Mouse (Mus musculus) kidney, postnatal 0 days (tissue): ENCODE measurements at regions not wholly inside any gene's neighbourhood (a gene's known extent, or its start where the extent isn't known, plus 50 kb on each side); places are given as distances from the start of the nearest gene placed in this dataset.

Experiments used
- ATAC-seq: fragments of 200-750 bp; cut with Nextera tagmentation; replicated peaks from 2 replicates; pipeline ENCODE4 v1.8.0; 2017; ENCODE audit warnings: low read depth, moderate number of reproducible peaks, moderate TSS enrichment, moderate library complexity; ENCODE audit not compliant: low FRiP score
- DNase-seq: peaks from one replicate; pipeline ENCODE4 v3.0.0-alpha.2; 2016; ENCODE audit warnings: low spot score
- H3K27ac ChIP-seq: fragments of 300-500 bp; sonication (generic); 2 replicates; pipeline ENCODE4 v1.5.1; 2014; ENCODE audit warnings: mild to moderate bottlenecking
- H3K27me3 ChIP-seq: fragments of 300-500 bp; sonication (generic); 2 replicates; pipeline ENCODE4 v1.6.1; 2014; ENCODE audit warnings: low read length, mixed read lengths; ENCODE audit not compliant: insufficient read depth
- H3K36me3 ChIP-seq: fragments of 300-500 bp; sonication (generic); 2 replicates; pipeline ENCODE4 v1.6.1; 2014; ENCODE audit warnings: low read length, mixed read lengths; ENCODE audit not compliant: insufficient read depth
- H3K4me1 ChIP-seq: fragments of 300-500 bp; sonication (generic); replicated peaks from 2 replicates; pipeline ENCODE4 v1.6.1; 2014; ENCODE audit warnings: antibody characterized with exemption, low read length, mixed read lengths; ENCODE audit not compliant: insufficient read depth
- H3K4me2 ChIP-seq: fragments of 300-500 bp; sonication (generic); 2 replicates; pipeline ENCODE4 v1.6.1; 2014; ENCODE audit warnings: mild to moderate bottlenecking, low read length, moderate library complexity, mixed read lengths
- H3K4me3 ChIP-seq: fragments of 300-500 bp; sonication (generic); replicated peaks from 2 replicates; pipeline ENCODE4 v1.5.1; 2014; ENCODE audit warnings: low read depth, low read length
- H3K9ac ChIP-seq: fragments of 300-500 bp; sonication (generic); 2 replicates; pipeline ENCODE4 v1.6.1; 2014; ENCODE audit warnings: low read depth, low read length
- H3K9me3 ChIP-seq: fragments of 300-500 bp; sonication (generic); replicated peaks from 2 replicates; pipeline ENCODE4 v1.6.1; 2016; ENCODE audit warnings: low read length, inconsistent platforms, mixed read lengths
- CTCF ChIP-seq: IDR thresholded peaks from 2 replicates; pipeline ENCODE4 v1.5.1; 2016; ENCODE audit warnings: antibody characterized with exemption, low read depth, mild to moderate bottlenecking, moderate library complexity
- WGBS: fragments of 180-500 bp; shearing (Covaris S2); extraction: QIAGEN DNeasy Blood & Tissue Kit; methylation state at CpG from one replicate; pipeline ENCODE4 v1.1.7; 2014; 5-methylcytosine and 5-hydroxymethylcytosine counted together

DNA sequence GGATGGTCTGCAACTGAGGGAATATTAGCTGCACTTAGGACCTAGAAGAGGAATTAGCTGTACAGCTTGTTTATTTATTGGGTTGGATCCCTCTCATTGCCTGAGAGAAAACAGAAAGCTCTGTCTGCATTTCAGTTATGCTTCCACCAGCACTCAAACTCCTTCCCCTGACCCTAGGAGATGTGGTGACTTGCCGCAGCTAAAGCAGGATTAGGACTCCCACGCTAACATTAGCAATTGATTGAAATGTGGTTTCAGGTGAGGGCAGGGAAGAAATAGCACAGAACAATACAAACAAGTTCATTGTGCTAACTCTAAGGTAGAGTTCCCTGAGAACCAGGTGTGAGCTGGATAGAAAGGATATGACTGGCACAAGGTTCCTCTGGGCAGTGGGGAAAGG lies 496.9 kb upstream of the Btbd3 start:
- no peak for DNase-seq
- Histone ChIP-seq H3K27ac (no peak overlapping the region), H3K4me3 (no peak overlapping the region), H3K27me3 (no peaks in the 10 kb centered on the region), H3K36me3 (no peaks in the 10 kb centered on the region), H3K9ac (no peak overlapping the region), H3K9me3 (no peaks in the 10 kb centered on the region), H3K4me1 (no peaks in the 10 kb centered on the region), H3K4me2 (no peak overlapping the region)
- ATAC-seq, result no peak
- 68% methylated on average over 2 of the region's 2 CpGs for WGBS
- TF ChIP-seq CTCF, result no peak

DNA sequence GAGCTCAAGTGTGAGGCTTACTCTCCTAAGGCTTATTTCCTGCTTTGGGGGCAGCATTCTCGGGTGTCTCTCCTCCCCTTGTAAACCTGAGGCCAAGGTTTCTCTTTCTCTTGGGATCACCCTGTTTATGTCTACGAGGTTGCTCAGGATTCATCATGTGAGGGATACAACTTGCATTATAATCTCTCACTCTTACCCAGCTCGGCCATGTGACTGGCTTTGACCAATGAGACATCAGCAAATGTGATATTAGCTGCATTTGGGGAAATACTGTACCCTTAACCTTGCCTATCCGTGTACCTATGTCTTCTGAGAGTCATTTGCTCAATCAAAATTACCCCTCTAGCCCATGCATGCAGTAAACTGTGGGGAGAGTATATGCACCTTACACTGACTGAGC lies 498.0 kb upstream of the Btbd3 start:
- ATAC-seq (no peak), DNase-seq (no peak)
- H3K27ac ChIP-seq, result no peak overlapping the region
- H3K9me3 ChIP-seq, result no peaks in the 10 kb centered on the region
- H3K27me3 ChIP-seq, result no peaks in the 10 kb centered on the region
- H3K4me1 ChIP-seq, result no peaks in the 10 kb centered on the region
- TF ChIP-seq CTCF, result no peak
- H3K36me3 ChIP-seq, result no peaks in the 10 kb centered on the region
- no peak overlapping the region for H3K4me3 ChIP-seq
- 59% methylated on average over 4 of the region's 4 CpGs for whole genome bisulfite sequencing
- no peak overlapping the region for H3K9ac ChIP-seq
- H3K4me2 ChIP-seq, result no peak overlapping the region

DNA sequence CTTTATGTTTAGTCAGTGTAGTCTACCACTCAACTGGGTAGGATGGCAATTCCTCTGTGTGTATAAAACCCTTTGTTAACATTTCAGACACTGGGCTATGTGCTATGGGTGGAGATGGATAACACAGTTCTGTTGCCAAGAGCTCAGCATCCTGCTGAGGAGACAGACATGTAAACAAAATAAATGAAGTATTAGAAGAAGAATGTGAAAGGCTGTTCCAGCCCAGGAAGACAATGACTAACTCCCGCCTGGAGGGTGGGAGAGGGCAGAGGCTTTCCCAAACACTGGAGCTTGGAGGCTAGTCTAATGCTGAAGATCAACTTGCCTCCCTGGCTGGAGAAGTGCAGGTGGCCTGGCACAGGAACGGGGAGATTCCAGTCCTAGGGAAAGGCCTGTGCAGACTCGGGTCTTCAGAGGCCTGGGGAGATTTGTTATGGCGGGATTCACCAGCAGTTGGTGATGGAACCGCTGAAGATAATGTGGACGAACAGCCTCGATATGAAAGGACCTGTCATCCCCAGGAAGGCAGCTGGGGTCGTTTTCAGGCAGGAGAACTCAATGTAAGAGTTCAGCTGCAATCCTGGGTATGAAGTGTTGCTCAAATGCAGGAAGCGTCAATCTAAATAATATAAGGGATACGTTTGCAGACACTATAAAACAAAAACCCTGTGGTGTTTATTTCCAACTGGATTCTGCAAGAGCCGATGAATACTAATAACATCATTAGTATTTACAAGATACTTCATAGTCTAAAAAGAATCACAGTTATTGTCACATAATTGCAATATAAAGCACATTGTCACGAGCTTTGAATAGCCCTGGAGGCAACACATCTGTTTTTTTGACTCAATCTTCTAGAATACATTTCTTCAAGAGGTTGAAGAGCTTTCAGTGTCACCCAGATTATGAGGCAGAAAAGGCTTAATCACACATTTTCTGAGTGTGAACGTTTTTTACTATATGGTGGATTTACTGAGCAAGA lies 498.8 kb upstream of the Btbd3 start:
- no peak overlapping the region for H3K4me2 ChIP-seq
- ATAC-seq, result no peak
- DNase-seq, result peak; percentile 5
- H3K36me3 ChIP-seq, result no peaks in the 10 kb centered on the region
- H3K4me1 ChIP-seq, result no peaks in the 10 kb centered on the region
- no peaks in the 10 kb centered on the region for H3K9me3 ChIP-seq
- H3K27me3 ChIP-seq, result no peaks in the 10 kb centered on the region
- no peak for TF ChIP-seq CTCF
- no peak overlapping the region for H3K27ac ChIP-seq
- WGBS, result 52% methylated on average over 13 of the region's 13 CpGs
- no peak overlapping the region for H3K4me3 ChIP-seq
- H3K9ac ChIP-seq, result no peak overlapping the region

DNA sequence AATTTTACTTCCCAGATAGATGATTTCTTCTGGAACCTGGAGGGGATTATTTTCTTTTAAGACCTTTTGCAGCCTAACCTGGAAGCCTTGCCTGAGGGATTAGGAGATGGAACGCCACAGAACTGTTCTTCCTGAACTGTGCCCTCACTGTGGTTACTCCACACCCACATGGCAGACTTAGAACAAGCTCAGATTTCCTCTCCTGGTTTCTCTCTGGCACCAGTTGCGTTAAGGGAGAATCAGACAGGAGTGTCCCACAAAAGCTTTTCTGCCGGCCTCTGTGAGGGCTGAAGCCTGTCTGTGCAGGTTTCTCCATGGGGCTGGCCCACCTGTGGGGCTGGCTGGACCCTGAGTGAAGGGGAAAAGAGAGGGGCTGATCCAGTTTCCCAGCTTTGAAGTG lies 500.1 kb upstream of the Btbd3 start:
- Histone ChIP-seq H3K4me2 (no peak overlapping the region), H3K9ac (no peak overlapping the region), H3K36me3 (no peaks in the 10 kb centered on the region), H3K4me3 (no peak overlapping the region), H3K4me1 (no peaks in the 10 kb centered on the region), H3K27me3 (no peaks in the 10 kb centered on the region), H3K9me3 (no peaks in the 10 kb centered on the region), H3K27ac (no peak overlapping the region)
- no peak for TF ChIP-seq CTCF
- DNase-seq (no peak), ATAC-seq (no peak)
- 6% methylated on average over 3 of the region's 3 CpGs for WGBS

DNA sequence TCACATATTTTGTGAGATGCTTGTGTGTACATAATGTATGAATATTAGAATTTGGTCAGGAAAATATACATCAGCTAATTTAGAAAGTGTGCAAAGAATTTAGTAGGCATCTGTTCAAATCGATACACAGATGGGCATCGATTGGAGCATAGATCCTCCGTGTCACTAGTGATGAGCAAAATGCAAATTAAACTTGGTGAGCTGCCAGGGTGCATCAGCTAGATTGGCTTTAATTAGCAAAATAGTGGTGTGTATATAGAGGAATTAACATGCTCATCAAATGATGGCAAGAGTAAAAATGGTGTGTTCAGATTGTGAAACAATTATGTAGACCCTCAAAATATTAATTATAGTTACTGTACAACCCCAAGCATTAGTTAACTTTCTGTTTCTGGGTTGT lies 501.9 kb upstream of the Btbd3 start:
- H3K27ac ChIP-seq, result no peak overlapping the region
- H3K36me3 ChIP-seq, result no peaks in the 10 kb centered on the region
- no peaks in the 10 kb centered on the region for H3K27me3 ChIP-seq
- no peak overlapping the region for H3K4me2 ChIP-seq
- ATAC-seq (no peak), DNase-seq (no peak)
- H3K9me3 ChIP-seq, result no peaks in the 10 kb centered on the region
- TF ChIP-seq CTCF, result no peak
- WGBS, result 95% methylated on average over 3 of the region's 3 CpGs
- no peak overlapping the region for H3K9ac ChIP-seq
- no peaks in the 10 kb centered on the region for H3K4me1 ChIP-seq
- H3K4me3 ChIP-seq, result no peak overlapping the region

DNA sequence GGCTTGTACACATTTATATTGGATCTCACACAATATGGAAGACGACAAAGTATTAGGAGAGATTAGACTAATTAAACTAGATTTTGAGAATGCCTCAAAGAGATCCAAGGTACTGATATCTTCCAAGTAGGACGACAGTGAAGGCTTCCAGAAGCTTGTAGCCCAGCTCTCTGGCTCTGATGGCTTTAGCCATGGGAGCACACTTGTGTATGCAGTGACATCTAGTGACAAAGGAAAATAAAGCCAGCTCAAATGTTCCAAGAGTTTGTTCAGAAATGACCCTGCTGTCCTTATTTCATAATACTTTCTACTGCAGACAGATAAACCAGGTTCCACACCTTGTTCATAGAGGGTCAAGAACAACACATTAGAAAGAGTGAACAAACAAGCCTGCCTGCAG lies 524.0 kb upstream of the Btbd3 start:
- H3K4me2 ChIP-seq, result no peak overlapping the region
- no peak overlapping the region for H3K9ac ChIP-seq
- no peaks in the 10 kb centered on the region for H3K36me3 ChIP-seq
- no peak overlapping the region for H3K27ac ChIP-seq
- peak; percentile 90 for TF ChIP-seq CTCF
- H3K9me3 ChIP-seq, result no peaks in the 10 kb centered on the region
- no peaks in the 10 kb centered on the region for H3K4me1 ChIP-seq
- 18% methylated on average over 2 of the region's 2 CpGs for WGBS
- no peak overlapping the region for H3K4me3 ChIP-seq
- no peaks in the 10 kb centered on the region for H3K27me3 ChIP-seq
- peak; percentile 87 for DNase-seq
- no peak for ATAC-seq
